Mouse (Mus musculus) embryonic fibroblast, embryonic 13.5 days (primary cell): ENCODE measurements at regions not wholly inside any gene's neighbourhood (a gene's known extent, or its start where the extent isn't known, plus 50 kb on each side); places are given as distances from the start of the nearest gene placed in this dataset.

Source experiments
- H3K27ac ChIP-seq: 2 replicates; pipeline ENCODE4 v1.5.1; 2012; ENCODE audit warnings: low read length, control low read depth, inconsistent platforms; ENCODE audit not compliant: insufficient read depth
- H3K4me1 ChIP-seq: 2 replicates; pipeline ENCODE4 v1.6.1; 2011; ENCODE audit warnings: low read length; ENCODE audit not compliant: control insufficient read depth, insufficient read depth
- H3K4me3 ChIP-seq: 2 replicates; pipeline ENCODE4 v1.5.1; 2011; ENCODE audit warnings: mild to moderate bottlenecking, control low read depth, low read length; ENCODE audit not compliant: insufficient read depth
- CTCF ChIP-seq: IDR thresholded peaks from 2 replicates; pipeline ENCODE4 v1.5.1; 2011; ENCODE audit warnings: mild to moderate bottlenecking, control low read depth, low read length, moderate library complexity, borderline replicate concordance; ENCODE audit not compliant: insufficient read depth
- POLR2A ChIP-seq: IDR thresholded peaks from 2 replicates; pipeline ENCODE4 v1.6.1; 2011; ENCODE audit warnings: low read depth, mild to moderate bottlenecking, control low read depth, low read length, moderate library complexity

DNA sequence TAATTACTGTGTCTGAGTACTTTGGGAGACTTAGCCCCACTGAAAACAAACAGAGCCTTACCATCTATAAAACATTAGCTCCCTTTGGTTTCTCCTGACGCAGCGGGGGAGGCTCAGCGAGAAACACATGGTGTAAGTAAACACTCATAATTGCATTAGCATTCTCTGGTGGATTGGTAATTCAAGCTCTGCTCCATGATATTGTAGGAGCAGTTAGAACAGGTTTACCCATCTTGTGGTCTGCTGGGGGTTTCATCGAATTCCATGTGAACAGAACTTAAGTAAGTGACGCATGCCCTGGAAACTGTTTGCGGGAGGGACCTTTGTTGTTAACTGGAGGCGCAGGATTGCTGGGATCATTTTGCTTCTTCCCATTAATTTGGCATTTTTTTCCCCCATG, 249.2 kb upstream of the Fam241a start:
- TF ChIP-seq CTCF: no peak
- TF ChIP-seq POLR2A: no peak
- Histone ChIP-seq H3K27ac (no peak overlapping the region), H3K4me3 (no peak overlapping the region), H3K4me1 (no peaks in the 10 kb centered on the region)

DNA sequence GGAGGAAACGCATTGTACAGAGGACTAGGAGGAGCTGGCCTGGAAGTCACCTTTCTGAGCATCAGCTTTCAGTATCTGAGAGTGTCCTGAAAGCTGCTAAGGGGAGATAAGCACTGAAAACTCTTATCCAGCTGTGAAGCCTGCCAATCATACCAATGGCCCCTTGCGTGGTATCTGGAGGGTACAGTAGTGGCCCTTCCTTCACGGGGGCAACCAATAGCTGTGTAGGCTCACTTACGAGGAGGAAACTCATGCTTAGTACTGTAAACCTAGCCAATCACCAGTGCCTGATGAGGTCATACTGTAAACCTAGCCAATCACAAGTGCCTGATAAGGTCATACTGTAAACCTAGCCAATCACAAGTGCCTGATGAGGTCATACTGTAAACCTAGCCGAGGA, 231.7 kb upstream of the Fam241a start:
- TF ChIP-seq CTCF: no peak
- TF ChIP-seq POLR2A: no peak
- no peak overlapping the region for H3K27ac ChIP-seq

DNA sequence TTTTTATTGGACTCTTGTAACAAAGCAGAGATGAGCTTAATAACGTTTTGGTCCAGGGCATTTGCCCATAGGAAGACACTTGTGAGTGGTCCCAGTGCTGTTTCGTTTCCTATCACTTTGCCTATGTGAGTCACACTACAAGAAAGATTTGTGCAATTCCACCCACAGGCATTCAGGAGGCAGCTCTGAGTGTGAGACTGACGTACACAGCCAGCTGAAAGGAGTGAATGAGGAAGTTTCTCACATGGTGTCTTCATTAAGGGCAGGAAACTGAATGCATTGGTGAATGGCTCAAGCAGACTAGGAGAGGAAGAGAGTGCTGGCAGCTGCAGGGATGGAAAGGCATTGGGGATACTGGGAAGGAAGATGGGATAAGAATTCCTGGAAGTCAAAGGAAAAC, 230.5 kb upstream of the Fam241a start:
- no peak overlapping the region for H3K4me3 ChIP-seq
- no peaks in the 10 kb centered on the region for H3K4me1 ChIP-seq
- TF ChIP-seq CTCF (no peak), POLR2A (no peak)
- H3K27ac ChIP-seq: no peak overlapping the region

More for the DNA sequence above, 231.7 kb upstream of the Fam241a start:
- Histone ChIP-seq H3K4me1 (no peaks in the 10 kb centered on the region), H3K4me3 (no peak overlapping the region)

DNA sequence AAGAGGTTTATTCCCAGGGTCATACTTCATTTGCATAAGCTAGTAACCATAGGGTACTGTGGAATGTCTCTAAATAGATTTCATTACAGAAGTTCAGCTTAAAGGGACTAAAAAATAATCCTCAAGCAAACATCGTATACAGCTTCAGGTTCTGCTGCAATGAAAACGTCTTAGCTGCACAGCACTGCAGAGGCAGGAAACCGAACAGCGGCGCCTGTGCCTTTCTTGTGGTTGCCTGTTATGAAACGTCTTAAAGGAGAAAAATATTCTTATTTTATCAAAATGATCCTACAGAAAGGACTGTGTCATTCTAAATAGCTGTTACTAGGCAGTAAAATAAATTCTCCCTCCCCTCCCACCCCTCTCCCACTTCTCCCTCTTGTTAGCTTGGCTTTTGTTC, 226.0 kb upstream of the Fam241a start:
- TF ChIP-seq CTCF (no peak), POLR2A (no peak)
- Histone ChIP-seq H3K4me3 (no peak overlapping the region), H3K4me1 (no peaks in the 10 kb centered on the region), H3K27ac (no peak overlapping the region)

DNA sequence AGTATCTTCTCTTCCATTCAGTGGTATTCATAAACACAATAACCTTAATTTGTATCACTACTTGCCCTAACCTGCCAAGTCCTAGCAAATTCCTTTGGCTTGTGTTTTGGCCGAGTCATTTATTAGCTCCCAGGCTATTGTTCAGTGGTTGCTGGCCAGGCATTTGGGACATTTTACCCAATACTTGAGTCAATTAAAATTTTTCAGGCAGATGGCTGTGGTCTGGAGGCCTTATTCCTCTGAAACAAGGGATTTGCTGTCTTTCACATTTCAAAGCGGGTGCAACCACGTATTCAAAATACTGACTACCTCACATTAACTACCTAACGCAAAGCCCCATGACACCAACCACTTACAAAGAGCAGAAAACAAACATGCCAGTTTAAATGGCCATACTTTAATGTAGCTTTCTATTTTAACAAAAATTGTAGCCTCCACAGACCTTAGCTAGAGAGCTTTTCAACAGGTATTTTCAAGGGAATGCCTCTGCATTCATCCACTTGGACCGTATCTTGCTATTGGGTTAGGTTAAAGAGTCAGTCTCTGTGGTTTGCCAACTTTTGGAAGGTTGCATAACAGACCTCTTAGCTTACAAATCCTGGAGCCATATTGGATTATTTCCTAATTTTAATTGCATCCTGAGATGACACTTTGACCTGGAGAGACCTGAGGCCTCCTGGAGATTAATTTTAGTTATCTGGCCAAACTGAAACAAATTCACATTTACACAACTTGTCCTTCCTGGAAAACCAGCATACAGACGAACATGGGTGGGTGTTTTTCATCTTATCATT, 224.7 kb upstream of the Fam241a start:
- no peaks in the 10 kb centered on the region for H3K4me1 ChIP-seq
- TF ChIP-seq POLR2A: no peak
- TF ChIP-seq CTCF: no peak

DNA sequence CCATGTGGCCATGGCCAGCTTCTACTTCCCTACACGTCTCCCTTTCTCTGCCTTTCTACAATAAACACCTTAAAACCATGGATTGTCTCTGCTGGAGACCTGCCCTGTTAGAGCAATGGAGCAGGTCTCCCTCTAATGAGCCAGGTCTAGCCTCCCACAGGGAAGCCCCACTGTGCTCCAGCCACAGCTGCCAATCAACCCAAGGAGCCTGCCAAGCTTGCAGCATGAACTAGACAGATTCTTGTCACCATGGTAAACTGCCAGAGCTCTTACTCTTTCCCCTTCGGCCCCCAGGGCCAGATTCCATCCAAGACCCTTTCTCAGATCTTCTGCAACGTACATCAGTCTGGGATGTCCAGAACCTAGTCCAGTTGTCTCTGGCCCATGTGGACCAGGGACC, 217.1 kb upstream of the Fam241a start:
- Histone ChIP-seq H3K4me1 (no peaks in the 10 kb centered on the region), H3K27ac (no peak overlapping the region), H3K4me3 (no peak overlapping the region)
- TF ChIP-seq POLR2A (no peak), CTCF (no peak)

More for the DNA sequence above, 224.7 kb upstream of the Fam241a start:
- Histone ChIP-seq H3K27ac (no peak overlapping the region), H3K4me3 (no peak overlapping the region)

DNA sequence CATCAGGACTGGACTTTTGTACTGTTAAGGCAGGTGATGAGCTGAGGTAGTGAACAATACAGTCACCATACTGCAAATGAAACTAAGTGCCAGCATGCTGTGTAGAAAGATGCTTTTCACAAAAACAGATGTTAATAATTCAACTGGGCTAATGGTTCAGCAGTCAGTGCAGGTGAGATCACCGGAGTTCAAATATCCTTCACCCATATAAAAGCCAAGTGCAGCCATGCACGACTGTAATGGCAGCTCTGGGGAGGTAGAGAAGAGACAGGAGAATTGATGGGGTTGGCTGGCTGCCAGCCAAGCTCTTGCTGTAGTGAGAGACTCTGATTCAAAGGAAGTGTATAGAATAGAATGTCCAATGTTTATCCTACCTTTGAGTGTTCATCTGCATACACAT, 214.3 kb upstream of the Fam241a start:
- Histone ChIP-seq H3K27ac (no peak overlapping the region), H3K4me1 (no peaks in the 10 kb centered on the region), H3K4me3 (no peak overlapping the region)
- TF ChIP-seq CTCF (no peak), POLR2A (no peak)

DNA sequence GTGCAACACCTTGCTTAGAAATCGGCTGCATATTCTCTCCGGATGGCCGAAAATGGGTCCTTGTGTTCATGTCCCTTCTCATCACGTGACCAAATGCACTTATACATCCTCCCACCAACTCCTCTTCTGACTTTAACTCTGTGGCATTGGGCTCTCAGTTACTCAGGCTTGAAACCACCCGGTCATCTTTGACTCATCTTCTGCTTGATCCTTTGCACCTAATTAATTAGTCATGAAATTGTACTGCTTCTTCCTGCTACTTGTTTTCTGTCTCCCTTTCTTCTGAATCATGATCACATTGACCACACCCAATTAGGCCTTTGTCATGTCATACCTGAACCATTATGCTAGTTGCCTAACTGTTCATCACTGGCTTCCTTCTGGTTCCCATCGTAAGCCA, 208.4 kb upstream of the Fam241a start:
- no peaks in the 10 kb centered on the region for H3K4me1 ChIP-seq
- TF ChIP-seq CTCF (no peak), POLR2A (no peak)
- no peak overlapping the region for H3K27ac ChIP-seq

DNA sequence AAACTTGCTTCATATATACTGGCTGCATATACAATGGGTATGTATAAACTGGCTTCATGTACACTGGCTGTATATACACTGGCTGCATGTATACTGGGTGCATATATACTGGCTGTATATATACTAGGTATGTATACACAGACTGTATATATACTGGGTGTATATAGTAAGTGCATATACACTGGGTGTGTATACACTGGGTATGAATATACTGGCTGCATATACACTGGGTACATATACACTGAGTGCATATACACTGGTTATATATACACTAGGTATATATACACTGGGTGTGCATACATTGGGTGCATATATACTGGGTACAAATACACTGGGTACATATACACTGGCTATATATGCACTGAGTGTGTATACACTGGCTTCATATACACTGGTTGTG, 196.9 kb upstream of the Fam241a start:
- no peak overlapping the region for H3K27ac ChIP-seq
- no peaks in the 10 kb centered on the region for H3K4me1 ChIP-seq
- TF ChIP-seq POLR2A (no peak), CTCF (no peak)
- H3K4me3 ChIP-seq: no peak overlapping the region

More for the DNA sequence above, 208.4 kb upstream of the Fam241a start:
- H3K4me3 ChIP-seq: no peak overlapping the region

DNA sequence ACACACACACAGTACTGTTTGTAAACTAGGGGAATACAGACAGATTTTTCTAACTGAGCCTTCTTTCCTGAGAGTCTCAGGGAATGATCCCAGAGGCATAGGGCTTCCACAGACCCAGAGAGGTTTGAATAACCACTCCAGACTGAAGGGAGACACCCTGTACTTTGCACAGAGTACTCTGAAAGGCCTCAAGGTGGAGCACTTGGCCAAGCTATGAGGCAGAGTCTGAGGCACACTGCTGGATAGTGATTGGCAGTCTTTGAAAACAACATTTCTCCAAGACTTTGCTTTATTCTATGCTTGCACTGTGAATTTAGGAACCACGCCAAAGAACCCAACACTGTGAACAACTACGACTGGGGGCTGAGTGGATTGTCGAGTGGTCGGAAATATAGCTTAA, 192.1 kb upstream of the Fam241a start:
- Histone ChIP-seq H3K4me1 (no peaks in the 10 kb centered on the region), H3K4me3 (no peak overlapping the region), H3K27ac (no peak overlapping the region)
- no peak for TF ChIP-seq POLR2A
- TF ChIP-seq CTCF: peak; percentile 69; the same call in 1 of the 2 replicates

DNA sequence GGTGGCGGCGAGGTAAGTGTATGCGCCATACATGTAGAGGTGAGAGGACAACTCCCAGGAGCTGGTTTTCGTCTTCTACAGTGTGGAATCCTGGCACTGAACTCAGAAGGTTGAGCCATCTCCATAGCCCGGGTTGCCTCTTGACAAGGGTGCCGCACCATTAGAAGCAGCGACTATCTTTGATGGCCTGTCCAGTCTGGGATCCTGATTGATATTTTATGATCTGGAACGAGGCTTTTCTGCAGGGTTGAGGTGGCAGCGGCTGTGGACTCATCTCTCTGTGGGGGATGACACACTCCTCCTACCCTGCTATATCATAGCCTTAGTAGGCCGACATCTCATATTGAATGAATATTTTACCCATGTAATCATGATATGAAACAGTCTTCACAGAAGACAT, 191.0 kb upstream of the Fam241a start:
- TF ChIP-seq POLR2A: no peak
- TF ChIP-seq CTCF: no peak
- Histone ChIP-seq H3K27ac (no peak overlapping the region), H3K4me1 (no peaks in the 10 kb centered on the region), H3K4me3 (no peak overlapping the region)
